Mouse (Mus musculus) regulatory T cell (primary cell): ENCODE measurements at regions not wholly inside any gene's neighbourhood (a gene's known extent, or its start where the extent isn't known, plus 50 kb on each side); places are given as distances from the start of the nearest gene placed in this dataset.

Experiments used
- in situ Hi-C: fragments of 300-600 bp; cut with MboI, MseI; formaldehyde crosslinking; loops from one replicate; pipeline ENCODE4 v1.15.1; 2025; ENCODE audit warnings: high pct_unique_total_duplicates

GRCm38 (mm10) chr1:159034952-159035351 lies 54.7 kb upstream of the Pappa2 start:
- in situ Hi-C loops, result loop anchor here (5.0 kb wide), 1 partner anchor 587 kb away; no protein-coding TSS in a partner anchor

DNA sequence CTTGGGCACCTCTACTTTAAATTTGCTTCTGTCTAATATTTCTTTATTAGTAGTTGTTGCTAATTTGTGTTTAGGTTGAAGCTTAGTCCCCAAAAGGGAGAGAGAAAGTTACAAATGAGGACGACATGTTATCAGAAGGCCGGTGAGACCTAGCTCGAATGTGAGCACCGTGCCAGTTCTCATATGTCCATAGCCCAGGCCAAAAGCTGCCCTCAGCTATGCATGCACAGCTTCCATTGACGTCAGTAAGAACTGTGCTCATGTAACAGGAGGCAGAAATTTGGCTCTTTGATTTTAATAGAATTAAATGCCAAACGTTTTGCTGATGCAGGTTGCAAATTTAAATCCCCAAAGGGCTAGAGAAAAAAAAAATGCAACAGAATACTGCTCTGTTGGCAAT lies 56.1 kb upstream of the Pappa2 start:
- in situ Hi-C loops, result loop anchor here (5.0 kb wide), 1 partner anchor 586 kb away; no protein-coding TSS in a partner anchor

- in situ Hi-C loops, result no loop called here
Measured at GRCm38 (mm10) chr1:159045870-159046385, 65.6 kb upstream of the Pappa2 start.

- in situ Hi-C loops, result no loop called here
Measured at GRCm38 (mm10) chr1:159065024-159065423, 84.7 kb upstream of the Pappa2 start.

- in situ Hi-C loops, result no loop called here
Measured at GRCm38 (mm10) chr1:159099205-159099604, 118.9 kb upstream of the Pappa2 start.

- in situ Hi-C loops, result no loop called here
Measured at GRCm38 (mm10) chr1:159122201-159122600, 109.9 kb upstream of the Cop1 start.

- in situ Hi-C loops, result no loop called here
Measured at GRCm38 (mm10) chr1:159124874-159125273, 107.2 kb upstream of the Cop1 start.

GRCm38 (mm10) chr1:159135301-159135700 lies 96.8 kb upstream of the Cop1 start:
- in situ Hi-C loops, result loop anchor here (10.0 kb wide), 1 partner anchor 1580 kb away; no protein-coding TSS in a partner anchor

GRCm38 (mm10) chr1:159147788-159148497 lies 84.2 kb upstream of the Cop1 start:
- in situ Hi-C loops, result no loop called here

DNA sequence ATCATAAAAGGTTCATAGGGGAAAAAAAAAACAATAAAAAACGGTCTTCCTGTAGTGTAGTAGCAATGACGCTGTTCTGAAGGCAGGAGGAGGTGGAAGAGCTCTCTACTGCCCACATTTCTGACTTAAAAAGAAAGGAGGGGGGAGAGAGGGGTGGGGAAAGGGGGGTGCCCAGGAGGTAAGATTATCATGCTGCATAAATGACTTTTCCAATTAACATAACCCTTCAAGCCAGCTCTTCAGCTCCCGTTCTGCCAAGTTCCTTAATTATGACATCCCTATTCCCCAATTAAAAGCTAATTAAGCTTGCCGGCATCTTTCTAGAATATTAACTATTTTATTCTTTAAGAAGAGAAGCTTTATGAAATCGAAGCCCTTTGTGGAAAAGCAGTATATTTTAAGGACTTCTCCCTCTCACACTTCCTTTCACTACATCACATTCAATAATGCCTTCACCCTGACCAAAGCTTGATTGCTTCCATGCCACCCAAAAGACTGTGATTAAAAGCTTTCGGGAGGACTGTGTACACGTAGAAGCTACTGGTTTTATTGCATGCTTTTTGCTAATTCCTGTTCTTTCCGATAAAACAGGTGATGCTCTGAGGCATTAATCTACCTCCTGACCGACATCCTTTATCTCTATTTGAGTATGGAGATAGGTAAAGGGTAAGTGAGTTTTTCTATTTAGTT lies 83.5 kb upstream of the Cop1 start:
- in situ Hi-C loops, result no loop called here

- in situ Hi-C loops, result no loop called here
Measured at GRCm38 (mm10) chr1:159149207-159149606, 82.9 kb upstream of the Cop1 start.

- in situ Hi-C loops, result no loop called here
Measured at GRCm38 (mm10) chr1:159149721-159150120, 82.4 kb upstream of the Cop1 start.

- in situ Hi-C loops, result no loop called here
Measured at GRCm38 (mm10) chr1:159150351-159150750, 81.8 kb upstream of the Cop1 start.

- in situ Hi-C loops, result no loop called here
Measured at GRCm38 (mm10) chr1:159156428-159156827, 75.7 kb upstream of the Cop1 start.

- in situ Hi-C loops, result no loop called here
Measured at GRCm38 (mm10) chr1:159160035-159160960, 71.8 kb upstream of the Cop1 start.

- in situ Hi-C loops, result no loop called here
Measured at GRCm38 (mm10) chr1:159163113-159163885, 68.8 kb upstream of the Cop1 start.

GRCm38 (mm10) chr1:159182031-159182430 lies 50.1 kb upstream of the Cop1 start:
- in situ Hi-C loops, result no loop called here
